Mouse (Mus musculus) liver, adult 2 months (tissue): Measurements from ENCODE around the gene Zfp366.

Source experiments
- CTCF ChIP-seq: fragments of 200-500 bp; IDR thresholded peaks from 2 replicates; pipeline ENCODE4 v1.5.1; 2011; ENCODE audit warnings: low read depth, low read length, control low read depth
- POLR2A ChIP-seq: fragments of 200-500 bp; IDR thresholded peaks from 2 replicates; pipeline ENCODE4 v1.6.1; 2011; ENCODE audit warnings: low read length, control low read depth; ENCODE audit not compliant: insufficient read depth; ENCODE audit errors: extremely low read depth

GRCm38 (mm10) chr13:99239741-99240140, 55.1 kb downstream of the Zfp366 start:
- no peak for TF ChIP-seq CTCF
- no peak for TF ChIP-seq POLR2A
